Mouse (Mus musculus) forebrain, embryonic 10.5 days (tissue): ENCODE measurements at regions not wholly inside any gene's neighbourhood (a gene's known extent, or its start where the extent isn't known, plus 50 kb on each side); places are given as distances from the start of the nearest gene placed in this dataset.

Experiments used
- DNase-seq: peaks from one replicate; pipeline ENCODE4 v3.0.0-alpha.2; 2017; ENCODE audit warnings: low spot score; ENCODE audit errors: extremely low spot score
- H3K27ac ChIP-seq: fragments of 300-500 bp; sonication (generic); 2 replicates; pipeline ENCODE4 v1.5.1; 2016; ENCODE audit warnings: mild to moderate bottlenecking
- H3K27me3 ChIP-seq: fragments of 300-500 bp; sonication (generic); 2 replicates; pipeline ENCODE4 v1.6.1; 2016; ENCODE audit warnings: mild to moderate bottlenecking; ENCODE audit not compliant: poor library complexity, severe bottlenecking
- H3K36me3 ChIP-seq: fragments of 300-500 bp; sonication (generic); replicated peaks from 2 replicates; pipeline ENCODE4 v1.6.1; 2016; ENCODE audit warnings: mild to moderate bottlenecking, moderate library complexity
- H3K4me1 ChIP-seq: fragments of 300-500 bp; sonication (generic); 2 replicates; pipeline ENCODE4 v1.6.1; 2016
- H3K4me3 ChIP-seq: fragments of 300-500 bp; sonication (generic); 2 replicates; pipeline ENCODE4 v1.5.1; 2016; ENCODE audit warnings: mild to moderate bottlenecking, moderate library complexity
- H3K9me3 ChIP-seq: fragments of 300-500 bp; sonication (generic); 2 replicates; pipeline ENCODE4 v1.6.1; 2016; ENCODE audit warnings: mild to moderate bottlenecking, moderate library complexity
- WGBS: fragments of 180-500 bp; shearing (Covaris S2); methylation state at CpG from one replicate; pipeline ENCODE4 v1.1.7; 2016; 5-methylcytosine and 5-hydroxymethylcytosine counted together

DNA sequence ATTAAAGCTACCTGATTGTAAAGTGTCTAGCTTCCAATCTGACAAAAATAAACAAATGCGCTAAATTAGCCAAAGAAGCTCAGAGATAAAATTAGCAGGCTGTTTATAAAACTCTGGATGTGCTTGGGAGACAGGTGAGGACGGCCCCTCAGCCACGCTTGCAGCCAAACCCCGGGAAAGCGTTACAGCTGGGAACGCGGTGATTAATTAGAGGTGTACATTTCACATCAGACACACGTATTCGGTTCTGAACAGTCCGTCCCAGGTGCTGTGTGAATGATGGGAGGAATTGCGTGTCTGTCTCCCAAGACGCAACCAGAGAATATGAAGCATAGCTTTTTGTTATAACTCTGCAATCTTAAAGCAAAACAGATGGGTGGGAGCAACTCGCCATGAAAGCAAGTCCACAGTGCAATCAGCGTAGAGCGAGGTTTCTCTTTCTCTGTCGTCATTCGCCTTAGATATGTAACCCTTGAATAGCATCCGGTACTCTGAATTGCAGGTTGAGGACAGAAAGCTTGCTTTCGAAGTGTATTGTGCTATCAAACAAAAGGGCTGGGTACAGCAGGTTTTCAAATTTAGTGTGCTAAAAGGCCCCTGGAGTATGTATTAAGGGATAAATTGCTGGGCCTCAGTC, 123.0 kb upstream of the Fn1 start:
- Histone ChIP-seq H3K27ac (no peak overlapping the region), H3K4me3 (no peak overlapping the region), H3K4me1 (peaks cover 3% of the 10 kb centered on the region; the same call in 1 of the 2 replicates), H3K9me3 (no peaks in the 10 kb centered on the region), H3K27me3 (no peaks in the 10 kb centered on the region), H3K36me3 (no peaks in the 10 kb centered on the region)
- 81% methylated on average over 19 of the region's 19 CpGs for WGBS
- no peak for DNase-seq

DNA sequence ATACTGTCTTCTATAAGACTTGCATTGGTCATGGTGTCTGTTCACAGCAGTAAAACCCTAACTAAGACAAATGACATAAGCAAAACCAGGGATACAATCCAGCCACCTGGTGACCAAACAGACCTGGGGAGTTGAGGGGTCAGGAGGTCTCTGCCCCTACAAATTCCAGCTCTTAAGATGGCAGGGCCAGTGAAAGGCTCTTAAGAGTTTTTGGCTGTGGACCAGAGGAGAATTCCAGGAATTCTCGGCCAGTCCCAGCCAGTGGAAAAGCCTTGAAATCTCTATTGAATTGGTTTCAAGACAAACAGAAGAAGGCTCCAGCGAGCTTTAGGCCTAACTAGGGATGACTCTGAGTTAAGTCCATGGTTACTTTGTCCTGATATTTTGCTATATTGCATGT, 119.5 kb upstream of the Fn1 start:
- Histone ChIP-seq H3K27ac (no peak overlapping the region), H3K9me3 (no peaks in the 10 kb centered on the region), H3K27me3 (no peaks in the 10 kb centered on the region), H3K4me3 (no peak overlapping the region), H3K4me1 (peaks cover 3% of the 10 kb centered on the region; the same call in 1 of the 2 replicates), H3K36me3 (no peaks in the 10 kb centered on the region)
- WGBS = 76% methylated on average over 2 of the region's 2 CpGs
- DNase-seq = no peak

DNA sequence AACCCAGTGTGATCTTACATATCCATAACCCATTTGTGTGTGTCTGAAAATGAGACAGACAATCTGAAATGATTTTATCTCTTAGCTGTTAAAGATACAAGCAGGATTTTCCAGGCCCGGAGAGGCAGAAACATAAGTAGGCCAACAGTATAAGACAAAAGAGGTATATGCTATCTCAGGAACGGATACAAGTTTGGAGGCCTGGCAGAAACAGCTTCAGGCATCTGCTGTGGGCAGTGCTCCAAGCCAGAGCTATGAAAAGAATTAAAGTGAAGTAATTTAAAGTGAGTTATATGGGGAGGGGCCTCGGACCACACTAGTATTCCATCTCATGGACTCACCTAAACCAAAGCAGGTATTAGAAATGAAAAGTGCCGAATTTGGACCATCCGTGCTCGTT, 118.8 kb upstream of the Fn1 start:
- 93% methylated on average over 6 of the region's 6 CpGs for WGBS
- no peaks in the 10 kb centered on the region for H3K9me3 ChIP-seq
- H3K27ac ChIP-seq = no peak overlapping the region
- no peaks in the 10 kb centered on the region for H3K36me3 ChIP-seq
- H3K4me3 ChIP-seq = no peak overlapping the region
- no peaks in the 10 kb centered on the region for H3K27me3 ChIP-seq
- peaks cover 3% of the 10 kb centered on the region; the same call in 1 of the 2 replicates for H3K4me1 ChIP-seq
- DNase-seq = no peak

DNA sequence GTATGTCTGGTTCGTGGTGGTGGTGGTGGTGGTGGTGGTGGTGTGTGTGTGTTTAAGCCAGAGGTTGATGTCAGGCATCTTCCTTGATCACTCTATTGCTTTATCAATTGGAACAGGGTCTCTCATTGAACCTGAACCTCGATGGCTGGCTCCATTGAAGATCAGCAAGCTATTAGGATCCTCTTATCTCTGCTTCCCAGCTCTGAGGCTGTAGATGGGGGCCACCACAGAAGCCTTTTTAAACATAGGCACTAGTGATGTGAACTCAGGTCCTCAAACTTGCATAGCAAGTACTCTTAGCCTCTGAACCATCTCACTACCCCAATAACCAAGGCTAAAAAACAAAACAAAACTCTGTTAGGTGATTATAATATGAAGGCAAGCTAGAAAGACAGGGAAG, 116.6 kb upstream of the Fn1 start:
- Histone ChIP-seq H3K36me3 (no peaks in the 10 kb centered on the region), H3K27ac (no peak overlapping the region)
- 82% methylated on average over 2 of the region's 2 CpGs for WGBS

DNA sequence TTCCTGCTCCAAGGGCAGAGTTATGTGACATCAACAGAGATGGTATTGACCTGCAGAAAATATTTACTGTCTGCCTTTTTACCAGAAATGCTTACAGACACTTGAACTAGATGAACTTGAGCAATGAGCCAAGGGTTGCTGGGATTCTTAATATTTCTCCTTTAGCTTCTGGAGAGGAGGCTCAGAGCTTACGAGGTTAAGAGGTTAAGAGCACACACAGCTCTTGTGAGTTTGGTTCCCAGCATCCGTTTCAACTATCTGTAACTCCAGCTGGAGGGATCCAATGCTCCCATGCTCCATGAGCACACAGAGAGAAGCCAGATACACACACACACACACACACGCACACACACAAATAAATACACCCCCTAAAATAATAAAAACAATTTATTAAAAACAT, 114.7 kb upstream of the Fn1 start:
- no peak overlapping the region for H3K27ac ChIP-seq
- WGBS = 81% methylated on average over 3 of the region's 3 CpGs
- H3K9me3 ChIP-seq = no peaks in the 10 kb centered on the region
- no peaks in the 10 kb centered on the region for H3K27me3 ChIP-seq
- H3K4me1 ChIP-seq = no peaks in the 10 kb centered on the region
- no peak for DNase-seq
- no peaks in the 10 kb centered on the region for H3K36me3 ChIP-seq
- no peak overlapping the region for H3K4me3 ChIP-seq

More for the DNA sequence above, 116.6 kb upstream of the Fn1 start:
- DNase-seq = no peak
- Histone ChIP-seq H3K4me3 (no peak overlapping the region), H3K4me1 (no peaks in the 10 kb centered on the region), H3K9me3 (no peaks in the 10 kb centered on the region), H3K27me3 (no peaks in the 10 kb centered on the region)

DNA sequence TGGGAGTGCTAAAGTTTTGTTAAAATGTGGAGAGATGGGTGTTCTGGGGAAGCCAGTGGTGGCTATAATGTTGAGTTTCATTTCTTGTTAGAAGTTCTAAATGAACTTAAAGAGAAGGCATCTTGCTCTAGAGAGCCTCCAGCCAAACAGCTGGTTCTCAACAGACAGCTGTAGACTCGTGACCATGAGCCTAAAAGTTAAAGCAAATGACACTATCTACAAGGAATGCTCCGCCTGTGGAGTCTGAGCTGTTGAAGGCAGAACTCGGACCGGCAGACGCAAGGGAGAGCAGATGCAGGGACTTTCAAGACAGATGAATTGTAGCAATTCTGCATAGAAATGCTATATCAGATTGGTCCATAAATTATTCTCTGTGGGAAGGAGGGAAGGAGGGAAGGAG, 114.1 kb upstream of the Fn1 start:
- Histone ChIP-seq H3K27ac (no peak overlapping the region), H3K9me3 (no peaks in the 10 kb centered on the region), H3K4me1 (no peaks in the 10 kb centered on the region), H3K4me3 (no peak overlapping the region), H3K36me3 (no peaks in the 10 kb centered on the region), H3K27me3 (no peaks in the 10 kb centered on the region)
- WGBS = 85% methylated on average over 5 of the region's 5 CpGs
- DNase-seq = no peak

DNA sequence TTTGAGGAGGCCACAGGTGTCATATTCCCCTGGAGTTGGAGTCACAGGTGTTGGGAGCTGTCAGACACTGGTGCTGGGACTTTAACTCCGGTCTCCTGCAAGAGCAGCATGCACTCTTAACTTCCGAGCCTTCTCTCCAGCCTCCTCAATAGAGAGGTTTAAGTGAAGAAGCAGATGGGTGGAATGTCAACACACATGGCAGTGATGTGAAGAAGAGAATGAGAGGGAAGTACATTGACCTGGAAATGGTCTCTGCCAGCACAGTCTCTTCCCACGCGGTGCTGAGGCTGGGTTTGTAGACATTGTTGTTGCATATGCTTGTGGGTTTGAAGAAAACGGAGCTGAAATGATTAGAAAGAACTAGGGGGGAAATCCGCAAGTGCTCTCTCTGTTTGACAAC, 112.0 kb upstream of the Fn1 start:
- DNase-seq = no peak
- Histone ChIP-seq H3K4me3 (no peak overlapping the region), H3K36me3 (no peaks in the 10 kb centered on the region), H3K27me3 (no peaks in the 10 kb centered on the region), H3K9me3 (no peaks in the 10 kb centered on the region), H3K27ac (no peak overlapping the region), H3K4me1 (no peaks in the 10 kb centered on the region)
- 84% methylated on average over 6 of the region's 6 CpGs for whole genome bisulfite sequencing

DNA sequence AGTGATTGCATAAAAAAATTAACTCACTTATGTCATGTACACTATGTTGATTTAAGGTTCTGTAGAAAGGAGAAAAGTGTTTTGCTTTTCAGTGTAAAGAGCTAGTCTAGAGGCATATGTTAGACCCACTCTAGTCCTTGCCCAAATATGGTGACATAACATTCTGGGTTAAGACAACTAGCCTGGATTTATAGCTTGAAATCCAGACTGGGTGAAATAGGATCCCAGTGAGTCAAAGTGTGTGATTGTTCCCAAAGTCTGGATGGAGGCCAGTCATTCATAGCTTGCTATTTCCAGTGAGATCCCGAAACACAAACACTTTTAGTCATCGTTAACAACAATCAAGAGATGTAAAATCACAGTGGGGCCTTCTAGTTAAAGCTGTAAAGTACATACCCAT, 110.5 kb upstream of the Fn1 start:
- Histone ChIP-seq H3K9me3 (no peaks in the 10 kb centered on the region), H3K36me3 (no peaks in the 10 kb centered on the region), H3K27me3 (no peaks in the 10 kb centered on the region), H3K4me3 (no peak overlapping the region), H3K4me1 (no peaks in the 10 kb centered on the region), H3K27ac (no peak overlapping the region)
- WGBS = 87% methylated on average over 2 of the region's 2 CpGs
- no peak for DNase-seq

DNA sequence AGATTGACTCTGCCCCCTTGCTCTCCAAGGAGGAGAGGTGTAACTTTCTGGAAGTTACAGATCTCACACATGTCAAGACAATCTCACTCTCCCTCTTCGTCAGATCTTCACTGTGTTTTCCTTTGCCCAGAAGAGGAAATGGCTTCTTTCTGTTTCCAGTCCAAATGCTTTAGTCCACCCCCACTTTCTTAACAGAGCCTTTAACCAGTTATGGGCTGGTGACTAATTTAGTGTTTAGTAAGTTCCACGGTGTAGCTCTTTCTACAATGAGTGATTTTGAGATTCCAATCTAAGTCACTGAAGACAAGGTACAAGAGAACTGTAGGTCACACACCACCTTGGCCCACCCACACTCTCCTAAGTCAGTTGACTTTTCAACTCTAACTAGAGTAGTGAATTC, 107.3 kb upstream of the Fn1 start:
- Histone ChIP-seq H3K9me3 (no peaks in the 10 kb centered on the region), H3K27ac (no peak overlapping the region), H3K4me3 (no peak overlapping the region), H3K27me3 (no peaks in the 10 kb centered on the region), H3K36me3 (no peaks in the 10 kb centered on the region), H3K4me1 (no peaks in the 10 kb centered on the region)
- DNase-seq = no peak
- 83% methylated on average over 2 of the region's 2 CpGs for WGBS

DNA sequence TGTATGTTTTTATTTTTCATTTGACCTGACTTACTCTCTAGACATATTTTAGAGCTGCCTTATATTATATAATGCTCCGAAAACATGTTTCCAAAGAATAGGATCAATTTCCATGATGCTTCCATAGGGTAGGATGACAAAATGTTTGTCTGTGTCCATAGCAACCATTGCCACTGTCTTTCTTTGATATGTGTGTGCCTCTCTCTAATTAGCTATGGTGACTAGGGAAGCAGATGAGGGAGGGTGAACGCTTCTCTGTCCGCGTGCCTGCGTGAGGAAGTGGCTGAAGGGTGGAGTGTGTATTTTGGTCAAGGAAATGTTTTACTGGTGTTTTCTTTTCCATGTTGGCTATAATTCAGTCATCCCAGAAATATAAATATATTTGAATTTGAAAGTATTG, 104.2 kb upstream of the Fn1 start:
- no peaks in the 10 kb centered on the region for H3K4me1 ChIP-seq
- H3K36me3 ChIP-seq = no peaks in the 10 kb centered on the region
- no peaks in the 10 kb centered on the region for H3K27me3 ChIP-seq
- H3K4me3 ChIP-seq = no peak overlapping the region
- H3K9me3 ChIP-seq = 0 out of 2 replicates have a peak, but pooled peaks cover 5% of the 10 kb centered on the region
- 89% methylated on average over 5 of the region's 5 CpGs for WGBS
- no peak for DNase-seq
- H3K27ac ChIP-seq = no peak overlapping the region

DNA sequence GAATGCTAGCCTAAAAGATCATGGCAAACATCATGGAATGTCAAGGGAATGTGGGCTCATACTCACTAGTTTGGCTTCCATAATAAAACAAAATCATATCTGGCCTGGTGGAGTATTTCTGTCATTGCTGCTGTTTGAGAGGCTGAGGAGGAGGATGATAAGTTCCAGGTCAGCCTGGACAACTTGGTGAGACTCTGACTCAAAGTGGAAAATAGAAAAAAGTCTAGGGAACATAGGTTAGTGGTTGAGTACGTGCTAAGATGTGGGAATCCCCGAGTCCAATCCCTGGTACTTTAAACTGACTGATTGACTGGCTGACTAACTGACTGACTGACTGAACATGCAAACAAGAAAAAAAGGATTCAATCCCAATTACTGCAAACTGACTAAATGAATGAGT, 103.2 kb upstream of the Fn1 start:
- Histone ChIP-seq H3K9me3 (0 out of 2 replicates have a peak, but pooled peaks cover 5% of the 10 kb centered on the region), H3K4me1 (no peaks in the 10 kb centered on the region), H3K27me3 (no peaks in the 10 kb centered on the region), H3K4me3 (no peak overlapping the region), H3K36me3 (no peaks in the 10 kb centered on the region), H3K27ac (no peak overlapping the region)
- 93% methylated on average over 2 of the region's 2 CpGs for WGBS
- no peak for DNase-seq

DNA sequence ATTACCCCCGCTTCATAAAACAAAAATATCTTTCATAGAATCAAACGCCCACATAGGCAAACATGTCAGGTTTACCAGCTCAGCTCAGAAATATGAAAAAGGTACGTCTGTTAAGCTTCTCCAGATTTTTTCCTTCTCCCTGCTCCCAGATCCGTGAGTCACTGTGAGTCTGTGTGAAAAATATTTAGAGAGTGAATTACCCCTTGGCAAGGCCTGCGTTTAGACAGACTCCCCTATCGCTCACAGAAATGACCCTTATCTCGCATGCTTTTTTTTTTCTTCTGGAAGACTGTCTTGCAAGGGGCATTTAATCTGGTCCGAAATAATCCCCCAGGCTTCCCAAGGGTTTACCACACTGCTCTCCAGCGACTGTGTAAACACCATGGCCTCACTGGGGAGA, 102.4 kb upstream of the Fn1 start:
- H3K4me3 ChIP-seq = no peak overlapping the region
- no peak for DNase-seq

DNA sequence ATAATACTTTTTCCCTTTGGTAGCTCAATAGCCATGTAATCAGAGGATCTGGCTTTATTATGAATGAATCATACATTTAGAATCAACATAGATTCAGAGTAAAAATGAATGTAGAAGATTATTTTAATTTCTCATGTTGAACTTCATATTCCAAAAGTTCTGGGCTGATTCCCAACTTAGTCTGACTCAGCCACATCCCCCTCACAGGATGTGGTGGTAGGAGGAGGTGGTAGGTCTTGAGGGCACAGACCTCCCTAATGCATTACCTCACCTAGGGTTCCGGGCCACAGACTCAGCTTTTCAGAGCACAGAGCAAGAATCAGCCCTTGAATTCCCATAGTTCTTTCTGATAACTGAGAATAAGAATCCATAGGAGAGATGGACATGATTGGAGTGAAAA, 99.4 kb upstream of the Fn1 start:
- Histone ChIP-seq H3K4me1 (no peaks in the 10 kb centered on the region), H3K9me3 (0 out of 2 replicates have a peak, but pooled peaks cover 5% of the 10 kb centered on the region), H3K27me3 (no peaks in the 10 kb centered on the region), H3K4me3 (no peak overlapping the region), H3K27ac (no peak overlapping the region), H3K36me3 (no peaks in the 10 kb centered on the region)
- WGBS = 97% methylated on average over 1 of the region's 1 CpGs
- DNase-seq = no peak

More for the DNA sequence above, 102.4 kb upstream of the Fn1 start:
- 76% methylated on average over 9 of the region's 9 CpGs for WGBS
- Histone ChIP-seq H3K27me3 (no peaks in the 10 kb centered on the region), H3K4me1 (no peaks in the 10 kb centered on the region), H3K9me3 (0 out of 2 replicates have a peak, but pooled peaks cover 5% of the 10 kb centered on the region), H3K27ac (no peak overlapping the region), H3K36me3 (no peaks in the 10 kb centered on the region)

DNA sequence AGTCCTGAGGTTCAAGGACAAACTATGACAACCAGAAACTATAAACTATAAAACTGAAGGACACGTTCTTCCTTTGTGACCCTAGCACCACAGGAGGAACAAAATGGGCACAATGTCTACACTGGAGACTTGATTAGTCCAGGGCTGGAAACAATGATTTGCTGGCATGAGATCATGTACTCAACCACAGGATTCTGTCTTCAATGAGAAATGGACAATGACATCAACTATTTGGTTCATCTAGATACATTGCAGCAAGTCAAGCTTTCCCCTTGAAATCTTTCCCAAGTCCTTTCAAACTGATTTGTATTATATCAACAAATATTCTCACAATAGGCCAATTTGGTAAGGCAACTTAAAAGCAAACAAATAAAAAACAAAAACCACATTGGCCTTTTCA, 98.6 kb upstream of the Fn1 start:
- 77% methylated on average over 1 of the region's 1 CpGs for WGBS
- no peak overlapping the region for H3K4me3 ChIP-seq
- no peaks in the 10 kb centered on the region for H3K27me3 ChIP-seq
- no peak overlapping the region for H3K27ac ChIP-seq
- no peaks in the 10 kb centered on the region for H3K36me3 ChIP-seq
- H3K9me3 ChIP-seq = 0 out of 2 replicates have a peak, but pooled peaks cover 5% of the 10 kb centered on the region
- no peaks in the 10 kb centered on the region for H3K4me1 ChIP-seq
- DNase-seq = no peak
